Comparison of ENCODE assay signal across 8 mouse cellular contexts in genomic region chr13:67728641-67729318, GRCm38 (mm10). TPM values are rescaled to one million over a fixed set of nuclear protein-coding genes. Genes with fewer than 3 reads are reported as not detected.
DNase-seq lines count a peak whose midpoint lies in the region; ATAC-seq and TF ChIP-seq lines count a peak whose summit lies in the region.

Gene Zfp65 (minus strand): TSS chr13:67729173.

- H3K4me1 ChIP-seq in embryonic facial prominence, embryonic 12.5 days, result 0 out of 2 replicates have a peak, but pooled peaks cover 3% of the 10 kb centered on the region
- H3K4me1 ChIP-seq in heart, adult 2 months (ENCODE audit: control insufficient read depth, insufficient read depth, low read length), result no peaks in the 10 kb centered on the region; the same call in 1 of the 2 replicates
- H3K4me1 ChIP-seq in limb, embryonic 12.5 days (replicated peaks), result no peaks in the 10 kb centered on the region; the same call in 1 of the 2 replicates
- H3K4me1 ChIP-seq in midbrain, embryonic 13.5 days (replicated peaks), result peaks cover 14% of the 10 kb centered on the region

- peaks cover 2% of the 10 kb centered on the region; the same call in 1 of the 2 replicates for H3K79me2 ChIP-seq in heart, adult 2 months (replicated peaks; ENCODE audit: control insufficient read depth, insufficient read depth, low read length)

- DNase-seq in urinary bladder, adult 18-20 months (ENCODE audit: low spot score in 2 of 2), result peak; percentile 37 to 41
- DNase-seq in urinary bladder, postnatal 10 days (ENCODE audit: low spot score), result no peak
- peak; percentile 56 to 58 for DNase-seq in heart, adult 2 months
- peak; percentile 69 for DNase-seq in kidney, adult 18-20 months
- peak; percentile 16 to 41 for DNase-seq in spleen, adult 18-20 months

- H3K36me3 ChIP-seq in embryonic facial prominence, embryonic 12.5 days, result no peaks in the 10 kb centered on the region
- no peaks in the 10 kb centered on the region for H3K36me3 ChIP-seq in heart, adult 2 months (ENCODE audit: control insufficient read depth, insufficient read depth, low read length)
- no peaks in the 10 kb centered on the region for H3K36me3 ChIP-seq in limb, embryonic 12.5 days
- no peaks in the 10 kb centered on the region; the same call in 1 of the 2 replicates for H3K36me3 ChIP-seq in midbrain, embryonic 13.5 days

- whole genome bisulfite sequencing in embryonic facial prominence, embryonic 12.5 days, result 2% methylated on average over 18 of the region's 21 CpGs
- 2% methylated on average over 18 of the region's 21 CpGs for WGBS in heart, adult 2 months
- WGBS in limb, embryonic 12.5 days, result 5% methylated on average over 16 of the region's 21 CpGs
- WGBS in midbrain, embryonic 13.5 days, result 6% methylated on average over 16 of the region's 21 CpGs

- no peak within 1 kb of the TSS for H3K27ac ChIP-seq in embryonic facial prominence, embryonic 12.5 days
- peak within 1 kb of the TSS; percentile 73 for H3K27ac ChIP-seq in heart, adult 2 months
- H3K27ac ChIP-seq in limb, embryonic 12.5 days, result peak within 1 kb of the TSS; percentile 50; the same call in 1 of the 2 replicates
- no peak within 1 kb of the TSS; the same call in 1 of the 2 replicates for H3K27ac ChIP-seq in midbrain, embryonic 13.5 days

- peak within 1 kb of the TSS; percentile 63 for H3K9ac ChIP-seq in embryonic facial prominence, embryonic 12.5 days
- H3K9ac ChIP-seq in heart, adult 2 months (ENCODE audit: low read depth, low read length), result peak within 1 kb of the TSS; percentile 80
- peak within 1 kb of the TSS; percentile 76 for H3K9ac ChIP-seq in limb, embryonic 12.5 days (replicated peaks)
- H3K9ac ChIP-seq in midbrain, embryonic 13.5 days (replicated peaks), result peak within 1 kb of the TSS; percentile 76

- peak within 1 kb of the TSS; percentile 54 for H3K4me3 ChIP-seq in embryonic facial prominence, embryonic 12.5 days
- peak within 1 kb of the TSS; percentile 69 for H3K4me3 ChIP-seq in heart, adult 2 months
- peak within 1 kb of the TSS; percentile 62 for H3K4me3 ChIP-seq in limb, embryonic 12.5 days (replicated peaks)
- peak within 1 kb of the TSS; percentile 55 for H3K4me3 ChIP-seq in midbrain, embryonic 13.5 days (replicated peaks)

- no peaks in the 10 kb centered on the region for H3K27me3 ChIP-seq in embryonic facial prominence, embryonic 12.5 days
- no peaks in the 10 kb centered on the region for H3K27me3 ChIP-seq in heart, adult 2 months (ENCODE audit: control insufficient read depth, insufficient read depth, low read length)
- H3K27me3 ChIP-seq in limb, embryonic 12.5 days, result no peaks in the 10 kb centered on the region
- H3K27me3 ChIP-seq in midbrain, embryonic 13.5 days, result no peaks in the 10 kb centered on the region

- no peak for TF ChIP-seq CTCF in heart, adult 2 months (IDR thresholded peaks at IDR 0.05)

- no peak for TF ChIP-seq EP300 in heart, adult 2 months (IDR thresholded peaks at IDR 0.05; ENCODE audit: insufficient read depth, low read depth, low read length)

- H3K9me3 ChIP-seq in embryonic facial prominence, embryonic 12.5 days, result peaks cover 6% of the 10 kb centered on the region; the same call in 1 of the 2 replicates
- H3K9me3 ChIP-seq in limb, embryonic 12.5 days, result peaks cover 8% of the 10 kb centered on the region; the same call in 1 of the 2 replicates
- H3K9me3 ChIP-seq in midbrain, embryonic 13.5 days, result no peaks in the 10 kb centered on the region

- ATAC-seq in embryonic facial prominence, embryonic 12.5 days (ENCODE audit: insufficient number of reproducible peaks, insufficient read depth, low FRiP score, low TSS enrichment), result peak; percentile 86
- ATAC-seq in limb, embryonic 12.5 days (ENCODE audit: insufficient number of reproducible peaks, insufficient read depth, low FRiP score, low TSS enrichment, low read depth), result peak; percentile 89
- peak; percentile 87 for ATAC-seq in midbrain, embryonic 13.5 days

- peak within 1 kb of the TSS; percentile 45 for H3K4me2 ChIP-seq in embryonic facial prominence, embryonic 12.5 days (replicated peaks)
- peak within 1 kb of the TSS; percentile 62 for H3K4me2 ChIP-seq in limb, embryonic 12.5 days
- peak within 1 kb of the TSS; percentile 65 for H3K4me2 ChIP-seq in midbrain, embryonic 13.5 days (replicated peaks)

- TF ChIP-seq POLR2A in heart, adult 2 months (IDR thresholded peaks at IDR 0.05; ENCODE audit: insufficient read depth, low read depth, low read length), result peak; percentile 45; the same call in 1 of the 2 replicates

- intact Hi-C loops in heart, adult 2 months (cut with DNase I), result loop anchor here (5.0 to 10.0 kb wide), 4 partner anchors 84 to 424 kb away; partner anchors contain the start of genes Zfp273, Zfp457, Zfp748 and Zfp874a

RNA-seq across cellular contexts. Expression of gene Zfp65, which starts in this region (rescaled TPM):
- polyA plus RNA-seq in embryonic facial prominence, embryonic 12.5 days (2016; fragmentation: Nextera tagmentation; extraction: Ambion mirVana), result 8.4 and 10.5 TPM in 2 replicates
- total RNA-seq in heart, adult 2 months (2021), result 1 to 10 TPM; 5.2 to 6.4 TPM
- polyA plus RNA-seq in heart, adult 2 months (2012; rRNA removed), result 0.59 and 1.1 TPM in 2 replicates
- 8.4 and 9.3 TPM in 2 replicates for polyA plus RNA-seq in limb, embryonic 12.5 days (2016; fragmentation: Nextera tagmentation; extraction: Ambion mirVana)
- 9.8 and 10.3 TPM in 2 replicates for polyA plus RNA-seq in midbrain, embryonic 13.5 days (2015; fragmentation: Nextera tagmentation; extraction: Ambion mirVana)

Comparison
In these comparisons a context has a peak if more than half of its experiments do, and no peak if none do; other contexts are left out.
1. H3K27ac ChIP-seq: peak in heart, adult 2 months (single experiment) and limb, embryonic 12.5 days (single experiment); none in embryonic facial prominence, embryonic 12.5 days (single experiment) and midbrain, embryonic 13.5 days (single experiment).
2. Peak in every context shown above with its lines, with median percentiles within 50 percentile points of each other: ATAC-seq, H3K4me2 ChIP-seq, H3K4me3 ChIP-seq and H3K9ac ChIP-seq.